Mouse (Mus musculus): ENCODE measurements at regions not wholly inside any gene's neighbourhood (a gene's known extent, or its start where the extent isn't known, plus 50 kb on each side); places are given as distances from the start of the nearest gene placed in this dataset.

DNA sequence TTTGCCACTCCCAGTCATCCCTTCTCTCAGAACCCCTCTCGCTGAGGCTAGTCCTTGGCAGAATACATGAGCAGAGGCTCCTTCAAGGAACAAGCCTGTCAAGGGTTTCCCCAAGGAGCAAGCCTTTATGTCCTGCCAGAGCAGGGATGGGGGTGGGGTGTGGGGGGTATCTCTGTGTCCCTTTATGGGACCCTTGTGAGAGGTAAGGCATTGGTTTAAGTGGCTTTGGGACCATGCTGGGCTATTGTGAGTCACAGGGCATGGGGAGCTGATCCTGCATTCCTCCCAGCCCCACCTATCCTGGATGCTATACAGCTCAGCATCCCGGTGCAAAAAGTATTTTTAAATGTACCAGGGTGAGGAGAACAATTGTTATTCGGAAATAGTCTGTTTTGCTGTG is 641.1 kb upstream of the Fam19a5 start:
- CTCF ChIA-PET, result no interaction called here

DNA sequence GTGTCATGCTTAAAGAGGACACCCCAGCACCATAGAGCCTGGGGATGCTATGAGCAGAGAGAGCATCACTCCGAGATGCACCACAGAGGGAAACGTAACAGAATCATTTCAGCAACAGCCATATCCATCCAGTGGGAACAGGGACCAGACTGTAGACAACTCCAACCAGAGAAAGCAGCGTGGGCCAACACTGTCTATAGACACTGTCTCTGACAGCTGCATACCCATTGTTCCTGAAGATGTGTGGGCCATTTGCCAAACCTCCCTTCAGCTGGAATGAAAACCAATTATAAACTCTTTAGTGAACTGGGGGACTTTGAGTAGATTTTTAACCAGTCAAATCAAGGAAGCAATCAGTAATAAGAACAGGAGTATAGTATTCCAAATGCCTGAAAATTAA is 630.8 kb upstream of the Fam19a5 start:
- CTCF ChIA-PET, result no interaction called here

DNA sequence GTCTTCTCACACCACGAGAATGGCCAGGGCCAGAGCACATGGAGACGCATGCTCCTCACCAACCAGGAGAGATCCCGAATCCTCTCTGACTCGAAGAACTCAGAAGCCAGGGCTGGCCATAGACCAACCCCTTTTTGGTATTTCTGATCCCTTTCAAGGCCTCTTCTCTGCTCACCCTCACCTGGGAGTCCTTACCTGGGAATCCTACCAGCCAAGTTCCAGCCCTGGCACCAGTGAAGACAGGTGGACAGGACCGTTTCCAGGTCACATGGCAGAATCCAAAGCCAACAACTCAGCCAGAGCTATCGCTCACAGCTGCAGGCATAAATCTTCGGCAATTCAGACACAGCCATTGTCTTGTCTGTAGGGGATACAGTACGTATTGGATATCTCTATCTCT is 626.2 kb upstream of the Fam19a5 start:
- CTCF ChIA-PET, result no interaction called here

DNA sequence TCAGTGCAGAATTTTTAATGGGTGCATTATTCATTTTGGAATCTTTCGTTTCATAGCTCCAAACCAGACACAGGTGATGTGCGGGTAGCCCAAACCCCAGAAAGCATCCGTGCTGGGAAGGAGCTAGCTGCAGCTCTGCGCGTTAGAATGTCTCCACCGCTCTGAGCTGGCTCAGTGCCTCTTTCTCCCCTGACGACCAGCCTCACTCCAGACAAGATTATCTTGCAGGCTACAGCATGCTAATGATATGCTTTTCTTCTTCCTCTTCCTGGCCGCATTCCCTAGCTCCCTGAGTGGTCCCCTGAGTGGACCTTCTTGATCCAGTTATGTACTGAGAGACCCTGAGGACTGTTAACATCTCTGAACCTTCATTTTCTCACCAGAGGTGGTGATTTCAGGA is 624.4 kb upstream of the Fam19a5 start:
- CTCF ChIA-PET, result no interaction called here

DNA sequence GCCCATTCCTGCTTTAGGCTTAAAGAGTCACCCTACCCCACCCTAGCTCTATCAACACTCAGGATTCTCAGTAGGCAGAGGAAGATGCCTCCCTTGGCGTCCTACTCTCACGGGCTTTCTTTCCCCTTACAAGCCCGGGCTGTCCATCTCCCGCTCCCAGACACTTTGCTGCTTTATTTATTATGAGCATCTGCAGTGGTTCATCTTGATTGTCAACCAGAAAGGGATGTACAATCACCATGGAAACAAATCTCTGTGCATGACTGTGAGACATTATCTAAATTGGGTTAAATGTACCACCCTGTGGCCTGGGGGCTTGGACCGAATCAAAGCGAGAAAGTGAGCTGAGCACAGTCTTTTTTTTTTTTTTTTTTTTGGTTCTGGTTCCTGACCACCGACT is 623.9 kb upstream of the Fam19a5 start:
- CTCF ChIA-PET, result no interaction called here

DNA sequence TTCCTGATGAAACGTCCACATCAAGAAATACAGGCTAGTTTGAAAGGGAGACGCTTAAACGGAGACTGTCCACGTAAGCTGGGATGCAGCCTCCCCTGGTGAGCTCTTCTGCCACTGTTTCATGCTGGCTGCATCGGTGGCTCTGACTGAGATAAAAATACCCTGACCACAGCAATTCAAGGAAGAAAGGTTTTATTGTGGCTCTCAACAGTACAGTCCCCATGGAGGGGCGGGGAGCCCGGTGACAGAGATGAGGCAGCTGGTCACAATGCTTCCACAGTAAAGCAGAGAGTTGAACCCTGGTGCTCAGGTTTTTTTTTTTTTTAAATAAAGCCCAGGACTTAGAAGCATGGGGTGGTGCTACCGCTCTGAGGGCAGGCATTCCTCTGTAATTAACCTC is 622.7 kb upstream of the Fam19a5 start:
- CTCF ChIA-PET, result no interaction called here

DNA sequence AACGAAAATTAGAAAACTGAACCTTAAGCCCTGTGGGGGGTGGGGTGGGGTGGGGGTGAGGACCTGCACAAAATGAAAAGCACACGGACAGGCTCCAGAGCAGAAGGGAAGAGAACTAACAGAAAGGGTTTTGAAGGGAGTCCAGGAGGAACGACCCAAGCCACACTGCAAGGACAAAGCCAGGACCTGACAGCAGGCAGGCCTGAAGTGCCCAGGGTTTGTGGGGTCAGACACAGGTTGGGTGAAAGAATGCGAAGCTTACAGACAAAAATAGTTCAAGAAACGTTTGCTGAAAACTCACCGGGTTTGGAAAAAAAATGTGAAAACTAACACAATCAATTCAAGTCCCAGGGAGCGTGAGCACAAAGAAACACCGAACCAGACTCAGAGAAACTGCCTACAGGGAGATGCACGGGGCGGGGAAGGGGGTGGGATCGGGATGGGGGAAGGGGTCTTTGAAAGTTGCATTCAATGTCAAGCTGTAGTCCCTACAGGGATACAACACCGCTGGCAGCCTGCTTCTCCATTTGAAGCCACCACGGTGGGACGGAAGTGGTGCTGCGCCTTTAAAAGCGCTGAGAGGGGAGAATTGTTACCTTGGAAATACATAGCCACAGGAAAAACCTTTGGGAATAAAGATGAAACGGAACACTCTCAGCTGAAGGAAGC is 618.9 kb upstream of the Fam19a5 start:
- CTCF ChIA-PET, result no interaction called here

DNA sequence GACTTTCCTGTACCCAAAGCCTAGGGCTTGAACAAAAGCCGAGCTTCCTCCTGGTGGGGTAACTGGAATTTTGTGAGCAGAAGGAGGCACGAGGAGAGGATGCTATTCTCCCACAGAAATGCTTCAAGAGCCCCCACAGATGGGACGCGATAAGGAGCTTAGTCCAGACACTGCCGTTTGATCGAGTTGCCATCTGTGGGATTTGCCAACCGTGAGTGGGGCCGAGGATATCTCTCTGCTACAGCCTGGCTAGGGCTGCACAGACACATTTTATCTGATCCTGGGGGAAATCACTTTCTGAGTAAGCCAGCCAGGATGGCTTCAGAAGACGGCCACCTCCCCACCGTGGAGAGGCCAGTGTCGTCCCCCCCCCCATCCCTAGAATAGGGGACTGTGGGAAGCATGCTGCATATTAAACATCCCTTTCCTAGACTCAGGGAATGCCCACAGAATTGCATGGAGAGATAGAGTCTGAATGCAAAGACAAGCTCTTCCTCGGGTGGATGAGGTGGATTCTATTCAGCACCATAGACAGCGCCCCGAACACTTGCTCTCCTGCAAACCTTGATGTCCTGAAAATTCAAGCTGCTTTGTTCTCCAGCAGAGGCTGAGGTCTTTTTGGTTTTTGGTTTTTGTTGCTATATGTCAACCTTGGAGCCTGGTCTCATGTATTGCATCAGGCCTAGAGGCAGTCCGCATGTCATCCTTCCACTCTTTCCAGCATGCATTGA is 611.6 kb upstream of the Fam19a5 start:
- CTCF ChIA-PET, result no interaction called here

DNA sequence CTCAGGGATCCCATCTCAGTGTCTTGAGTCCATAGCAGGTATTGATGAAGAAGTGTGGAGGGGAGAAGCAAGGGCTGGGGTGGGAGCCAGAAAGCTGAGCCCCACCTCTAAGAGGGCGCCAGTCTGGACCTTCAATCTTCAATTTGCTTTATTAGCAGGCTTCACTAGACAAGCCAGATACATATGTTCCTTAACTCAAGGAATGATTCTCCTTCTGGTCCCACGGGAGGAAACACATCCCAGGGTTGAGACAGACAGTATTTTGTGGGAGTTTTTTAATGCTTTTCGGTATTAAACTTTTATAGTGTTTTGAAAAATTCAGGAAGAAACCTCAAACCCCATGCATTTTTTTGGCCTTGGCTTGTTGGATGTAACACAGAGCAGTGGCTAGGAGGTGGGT is 606.7 kb upstream of the Fam19a5 start:
- CTCF ChIA-PET, result no interaction called here

DNA sequence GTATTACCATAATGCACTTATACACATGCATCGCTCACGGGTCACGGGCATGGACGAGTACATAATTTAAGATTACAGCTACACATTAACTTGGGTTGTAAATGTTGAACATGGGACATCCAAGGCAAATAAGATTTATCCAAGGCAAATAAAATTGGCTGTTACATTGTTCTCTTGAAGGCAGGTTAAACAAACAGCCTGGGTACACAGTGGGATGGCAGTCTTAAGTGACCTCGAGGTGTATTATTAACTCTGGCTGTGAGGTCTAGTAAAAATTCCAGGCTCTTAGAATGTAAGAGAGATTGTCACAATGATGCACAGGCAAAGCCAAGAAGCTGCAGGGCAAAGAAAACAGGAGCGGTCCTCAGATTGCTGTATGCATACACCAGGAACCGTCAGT is 599.6 kb upstream of the Fam19a5 start:
- CTCF ChIA-PET, result no interaction called here

DNA sequence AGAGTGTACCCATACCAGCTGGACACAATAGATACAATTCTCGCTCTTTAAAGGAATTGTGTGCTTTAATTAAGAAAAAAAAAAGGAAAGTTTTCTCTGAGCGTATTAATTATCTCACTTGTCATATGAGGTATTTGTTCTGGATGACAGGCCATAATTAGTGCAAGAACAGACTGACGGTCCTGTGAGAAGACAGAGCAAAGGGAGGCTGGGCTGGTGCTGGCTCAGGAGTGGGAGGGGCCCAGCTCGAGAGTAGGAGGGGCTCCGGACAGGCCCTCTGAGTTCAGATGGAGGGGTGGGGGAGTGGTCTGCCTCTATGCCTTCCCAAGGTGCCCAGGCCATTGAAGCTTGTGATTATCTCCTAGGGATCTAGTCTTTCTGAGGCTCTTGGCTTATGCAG is 591.5 kb upstream of the Fam19a5 start:
- CTCF ChIA-PET, result no interaction called here

DNA sequence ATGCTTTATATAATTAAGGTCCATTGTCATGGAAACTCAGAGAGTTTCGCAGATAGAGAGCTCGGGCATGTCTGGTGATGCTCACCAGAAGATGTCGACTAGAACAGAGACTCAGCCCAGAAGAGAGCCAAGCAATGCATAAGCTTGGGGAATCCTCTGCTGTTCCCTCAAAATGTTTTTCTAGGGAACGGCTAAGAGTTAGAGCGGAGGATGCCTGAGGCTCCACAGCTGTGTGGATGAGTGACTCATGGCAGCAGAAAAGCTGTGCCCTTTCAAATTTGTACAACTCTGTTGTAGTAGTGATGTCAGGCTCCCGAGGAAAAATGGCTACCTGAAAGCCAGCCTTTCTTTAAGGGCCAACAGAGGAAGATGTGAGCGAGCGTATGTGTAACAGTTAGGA is 586.2 kb upstream of the Fam19a5 start:
- CTCF ChIA-PET, result no interaction called here

DNA sequence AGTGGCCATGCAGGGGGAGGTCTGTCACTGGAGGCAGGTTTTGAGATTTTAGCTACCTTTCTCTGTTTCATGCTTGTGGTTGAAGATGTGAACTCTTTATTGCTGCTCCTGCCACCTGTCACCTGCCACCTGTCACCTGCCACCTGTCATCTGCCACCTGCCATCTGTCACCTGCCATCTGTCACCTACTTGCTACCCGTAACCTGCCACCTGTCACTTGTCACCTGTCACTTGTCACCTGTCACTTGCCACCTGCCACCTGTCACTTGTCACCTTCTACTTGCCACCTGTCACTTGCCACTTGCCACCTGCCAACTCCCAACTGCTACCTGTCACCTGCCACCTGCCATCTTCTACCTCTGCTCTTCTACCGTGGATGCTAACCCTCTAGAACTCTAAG is 581.2 kb upstream of the Fam19a5 start:
- CTCF ChIA-PET, result no interaction called here

DNA sequence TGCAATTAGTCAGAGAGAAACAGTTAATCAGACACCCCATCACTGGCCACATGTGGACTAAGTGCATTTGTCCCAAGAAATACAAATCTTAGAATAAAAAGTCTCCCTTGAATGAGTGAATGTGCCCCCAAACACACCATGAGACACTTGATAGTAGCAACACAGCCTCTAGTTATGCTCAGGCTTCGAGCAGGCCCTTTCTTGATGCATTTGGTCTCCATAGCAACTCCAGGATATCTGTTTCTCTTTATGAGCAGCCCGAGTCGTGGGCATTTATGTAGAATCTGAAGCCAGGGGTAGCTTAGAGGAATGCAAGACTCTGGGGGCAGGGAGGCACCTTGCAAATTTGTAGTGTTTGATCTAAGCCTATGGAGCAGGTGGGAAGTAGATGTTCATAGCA is 580.6 kb upstream of the Fam19a5 start:
- CTCF ChIA-PET, result no interaction called here

DNA sequence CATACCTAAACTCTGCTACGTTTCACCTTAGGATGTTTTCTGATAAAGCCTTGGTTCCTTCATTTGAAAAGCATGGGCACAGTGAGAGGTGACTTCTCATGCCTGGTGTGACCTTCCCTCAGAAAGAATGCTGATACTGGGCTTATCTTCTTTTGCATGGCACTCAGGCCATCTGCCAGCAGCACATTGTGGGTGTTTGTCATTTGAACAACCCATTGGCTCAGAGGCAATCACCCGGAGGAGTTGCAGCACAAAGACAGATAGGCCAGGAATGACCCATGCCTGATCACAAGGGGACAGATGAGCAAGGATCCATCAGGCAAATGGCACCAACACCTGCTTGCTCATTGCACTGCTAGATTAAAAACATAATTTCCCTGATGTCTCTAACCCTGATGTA is 572.7 kb upstream of the Fam19a5 start:
- CTCF ChIA-PET, result no interaction called here

DNA sequence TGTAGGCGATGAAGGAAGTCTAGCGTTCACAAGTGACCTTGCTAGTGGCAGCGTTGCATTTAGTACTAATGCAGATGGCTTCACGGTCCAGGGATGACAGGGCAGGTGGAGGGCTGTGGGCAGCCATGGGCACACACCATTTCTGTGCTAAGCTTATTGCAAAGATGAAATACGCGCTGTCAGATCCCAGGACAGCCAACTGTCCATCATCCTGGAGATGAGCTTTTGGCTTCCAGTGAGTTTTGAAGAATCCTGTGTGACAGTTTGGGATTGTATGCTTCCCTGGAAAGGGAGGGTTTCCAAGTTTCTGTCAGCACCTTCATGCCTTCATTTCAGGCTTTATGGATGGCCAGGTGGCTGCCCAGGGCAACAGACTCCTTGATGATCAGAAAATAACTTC is 547.9 kb upstream of the Fam19a5 start:
- CTCF ChIA-PET, result no interaction called here

DNA sequence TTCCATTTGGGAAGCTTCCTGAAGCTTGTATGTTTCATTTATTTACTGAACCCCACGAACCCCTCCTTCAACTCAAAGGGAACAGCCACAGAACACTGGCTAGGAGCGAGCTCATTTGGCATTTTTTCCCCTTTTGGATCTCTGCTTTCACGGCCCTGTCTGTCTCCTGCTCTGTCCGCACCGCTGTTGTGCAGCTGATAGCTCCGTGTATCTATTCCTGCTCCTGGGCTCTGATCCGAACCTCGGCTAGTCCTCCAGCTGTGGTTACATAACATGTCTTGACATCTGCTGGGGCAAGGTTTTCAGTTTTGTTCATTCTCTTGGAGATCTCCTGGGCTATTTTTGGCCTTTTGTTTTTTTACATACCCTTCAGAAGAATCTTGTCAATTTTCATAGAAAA is 525.1 kb upstream of the Fam19a5 start:
- CTCF ChIA-PET, result no interaction called here

DNA sequence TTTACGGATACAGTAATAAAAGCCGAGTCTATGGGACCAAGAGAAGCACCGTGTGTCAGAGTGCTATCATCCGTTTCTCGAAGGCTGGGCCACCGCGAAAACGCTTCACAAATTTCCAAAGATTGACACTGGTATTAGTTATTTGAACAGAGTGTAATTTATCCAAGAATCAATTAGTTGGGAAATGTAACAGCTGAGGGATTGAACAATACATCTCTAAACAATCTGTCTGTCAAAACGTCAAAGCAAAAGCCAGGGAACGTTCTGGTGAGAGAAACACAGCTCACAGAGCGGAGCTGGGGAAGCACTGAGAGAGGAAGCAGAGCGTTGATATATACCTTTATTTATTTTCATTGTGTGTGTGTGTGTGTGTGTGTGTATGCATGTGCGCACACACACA is 498.1 kb upstream of the Fam19a5 start:
- CTCF ChIA-PET, result no interaction called here

DNA sequence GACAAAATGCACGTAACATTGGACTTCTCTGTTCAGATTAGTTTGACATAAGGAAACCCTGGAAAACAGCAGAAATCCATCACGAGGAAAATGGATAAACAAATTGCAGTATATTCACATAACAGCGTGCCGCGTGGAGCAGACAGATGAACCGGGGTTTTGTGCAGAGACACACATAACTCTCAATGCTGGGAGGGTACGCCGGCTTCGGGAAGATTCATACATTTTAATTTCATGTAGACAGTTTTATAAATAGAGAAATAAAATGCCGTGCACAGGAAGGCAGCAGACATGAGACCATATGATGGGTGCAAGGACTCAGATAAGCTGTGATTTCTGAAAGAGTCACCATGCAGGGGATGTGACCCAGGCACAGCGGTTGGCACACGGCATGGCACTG is 489.9 kb upstream of the Fam19a5 start:
- CTCF ChIA-PET, result no interaction called here

DNA sequence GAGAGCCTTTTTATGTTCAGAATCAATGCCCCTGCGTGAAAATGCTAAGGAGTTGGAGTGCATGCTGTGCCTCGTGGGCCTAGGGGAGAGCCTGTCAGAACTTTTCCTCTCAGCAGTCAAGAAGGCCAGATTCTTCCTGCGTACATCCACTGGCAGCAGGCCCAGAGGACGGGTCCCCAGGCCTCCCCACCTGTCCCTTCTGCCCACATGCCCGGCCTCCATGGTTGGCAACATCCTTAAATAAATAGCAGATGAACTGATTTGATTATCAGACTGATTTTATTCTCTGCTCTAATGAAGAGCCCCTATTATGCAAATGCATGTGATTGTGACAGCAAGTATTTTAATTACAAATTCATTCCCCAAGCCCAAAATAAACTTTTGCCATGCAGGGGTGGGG is 479.2 kb upstream of the Fam19a5 start:
- CTCF ChIA-PET, result no interaction called here

DNA sequence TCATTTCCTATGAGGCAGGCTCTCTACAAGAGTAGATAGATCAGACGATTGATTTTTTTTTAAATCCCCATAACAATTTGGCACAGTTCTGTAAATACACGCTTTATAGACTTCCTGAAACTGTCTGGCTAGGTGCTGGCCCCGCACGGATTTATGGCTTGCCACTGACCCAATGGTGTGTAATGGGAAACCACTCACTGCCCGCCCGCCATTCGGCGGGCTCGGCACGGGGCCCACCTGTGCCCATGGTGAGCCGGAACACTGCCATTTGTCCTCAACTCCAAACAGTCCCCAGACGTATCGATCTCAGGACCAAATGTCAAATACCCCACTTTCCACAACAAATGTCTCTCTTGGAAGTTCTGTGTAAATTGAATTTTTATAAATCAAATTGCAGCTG is 475.8 kb upstream of the Fam19a5 start:
- CTCF ChIA-PET, result no interaction called here

DNA sequence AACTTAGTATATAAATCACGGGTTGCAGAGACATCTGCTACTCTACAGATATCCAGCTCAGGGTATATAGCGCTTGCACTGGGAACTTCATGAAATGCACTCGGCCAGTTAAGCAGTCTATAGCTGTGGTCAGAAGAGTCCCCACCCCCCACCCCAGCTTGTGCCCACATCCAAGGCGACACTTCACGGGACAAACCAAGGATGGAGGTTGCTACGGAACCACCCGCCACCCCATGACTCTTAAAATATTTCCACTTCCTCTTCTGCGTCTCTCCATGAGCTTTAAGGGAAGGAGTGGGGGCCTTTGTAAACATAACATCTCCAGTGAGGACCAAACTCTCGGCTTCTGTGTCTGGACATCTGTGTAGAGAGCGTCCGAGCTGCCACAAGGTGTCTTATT is 469.5 kb upstream of the Fam19a5 start:
- CTCF ChIA-PET, result no interaction called here

DNA sequence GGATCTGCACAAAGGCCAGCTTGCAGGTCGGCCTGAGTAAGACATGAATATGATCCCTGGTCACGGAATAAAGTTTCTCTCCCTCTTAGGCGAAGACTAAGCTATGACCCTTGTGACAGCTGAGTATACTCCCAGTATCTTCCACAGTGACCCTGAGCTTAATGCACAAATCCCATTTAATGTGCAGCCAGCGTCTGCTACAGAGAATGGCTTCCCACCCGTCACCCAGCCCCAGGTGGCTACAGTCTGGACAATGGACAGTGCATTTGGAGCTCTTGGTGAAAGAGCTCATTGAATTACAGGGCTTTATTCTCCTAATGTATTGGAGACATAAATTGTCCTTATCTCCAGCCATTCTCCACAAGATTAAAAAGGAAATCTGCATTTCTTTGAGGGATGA is 454.3 kb upstream of the Fam19a5 start:
- CTCF ChIA-PET, result no interaction called here

DNA sequence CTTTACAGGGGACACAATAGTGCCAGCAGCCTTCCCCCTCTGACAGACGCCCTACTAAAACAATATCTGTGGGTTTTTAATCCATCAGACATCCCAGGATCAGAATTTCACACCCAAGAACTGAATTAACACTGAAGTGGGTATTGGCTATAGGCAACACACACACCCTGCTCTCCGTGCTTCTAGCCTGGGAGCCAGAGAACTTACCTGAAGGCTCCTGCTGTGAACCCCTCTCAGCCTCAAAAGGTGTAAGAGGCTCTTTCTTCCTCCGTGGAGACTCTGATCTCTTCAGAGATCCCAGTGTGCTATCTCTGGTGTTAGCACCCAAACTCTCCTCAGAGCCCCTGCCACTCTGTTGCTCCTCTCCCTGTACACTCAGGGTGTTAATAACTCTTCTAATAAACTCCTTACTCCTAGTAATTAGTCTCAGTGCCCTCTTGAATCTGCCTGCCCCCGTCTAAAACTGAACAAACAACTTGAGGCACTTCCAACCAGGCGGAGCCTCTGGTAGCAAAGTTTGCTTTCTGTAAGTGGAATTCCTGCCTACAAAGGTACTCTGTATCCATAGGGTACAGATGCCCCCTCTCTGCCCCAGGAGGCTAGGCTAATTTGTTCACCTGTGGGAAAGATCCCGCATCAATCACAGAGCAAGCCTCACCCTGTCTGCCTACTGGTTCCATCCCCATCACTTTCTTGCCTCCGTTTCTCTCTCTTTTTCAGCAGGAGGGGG is 452.9 kb upstream of the Fam19a5 start:
- CTCF ChIA-PET, result no interaction called here
